Mouse (Mus musculus): Measurements from ENCODE around the gene Ppp1r12b. TPM values are rescaled to one million over a fixed set of nuclear protein-coding genes. Genes with fewer than 3 reads are reported as not detected.
"Not testable (repeated sequence)": the region's sequence is repeated elsewhere in the genome, so short reads cannot be mapped to it uniquely, and the experiment has no call there.

Ppp1r12b gene
- polyA plus RNA-seq, 1 experiment from 2014 or later, result 12.5 TPM

DNA sequence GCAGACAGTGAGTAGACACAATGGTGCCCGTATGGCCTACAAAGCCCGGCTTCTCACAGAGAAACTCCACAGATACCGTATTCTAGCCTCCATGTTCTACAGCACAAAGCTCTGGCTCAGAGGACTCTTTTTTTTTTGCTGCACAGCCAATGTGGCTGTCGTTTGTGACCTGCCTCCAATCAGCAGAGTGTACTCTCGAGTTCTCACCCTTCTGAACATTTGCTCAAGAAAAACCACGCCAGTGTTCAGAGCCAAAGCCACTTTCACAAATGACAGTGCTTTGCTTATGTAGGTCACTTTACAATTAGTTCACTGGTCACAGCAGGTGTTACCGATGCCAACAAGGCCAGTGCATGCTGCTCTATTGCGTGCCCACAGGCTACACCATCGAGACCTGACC, 107.9 kb downstream of the Ppp1r12b start:
- 80% methylated on average over 9 of the region's 9 CpGs for WGBS
- DNase-seq (ENCODE audit: low spot score) (no peak), ATAC-seq (ENCODE audit: low FRiP score, low TSS enrichment) (no peak)
- H3K9ac ChIP-seq (ENCODE audit: low read length), result no peak overlapping the region
- no peaks in the 10 kb centered on the region for H3K36me3 ChIP-seq (ENCODE audit: control insufficient read depth, insufficient read depth, low read length)
- H3K4me1 ChIP-seq (replicated peaks; ENCODE audit: control insufficient read depth, insufficient read depth), result no peaks in the 10 kb centered on the region
- H3K4me3 ChIP-seq (ENCODE audit: low read depth, low read length), result no peak overlapping the region
- H3K27ac ChIP-seq (replicated peaks), result no peak overlapping the region
- TF ChIP-seq EP300 (optimal IDR thresholded peaks at IDR 0.05), result no peak
- no peak for TF ChIP-seq CTCF (IDR thresholded peaks at IDR 0.05; ENCODE audit: low read depth)
- H3K27me3 ChIP-seq (ENCODE audit: control insufficient read depth, insufficient read depth, low read length), result no peaks in the 10 kb centered on the region
- no peaks in the 10 kb centered on the region for H3K9me3 ChIP-seq (ENCODE audit: control insufficient read depth, low read length)
- no peak overlapping the region for H3K4me2 ChIP-seq (replicated peaks; ENCODE audit: low read depth)

DNA sequence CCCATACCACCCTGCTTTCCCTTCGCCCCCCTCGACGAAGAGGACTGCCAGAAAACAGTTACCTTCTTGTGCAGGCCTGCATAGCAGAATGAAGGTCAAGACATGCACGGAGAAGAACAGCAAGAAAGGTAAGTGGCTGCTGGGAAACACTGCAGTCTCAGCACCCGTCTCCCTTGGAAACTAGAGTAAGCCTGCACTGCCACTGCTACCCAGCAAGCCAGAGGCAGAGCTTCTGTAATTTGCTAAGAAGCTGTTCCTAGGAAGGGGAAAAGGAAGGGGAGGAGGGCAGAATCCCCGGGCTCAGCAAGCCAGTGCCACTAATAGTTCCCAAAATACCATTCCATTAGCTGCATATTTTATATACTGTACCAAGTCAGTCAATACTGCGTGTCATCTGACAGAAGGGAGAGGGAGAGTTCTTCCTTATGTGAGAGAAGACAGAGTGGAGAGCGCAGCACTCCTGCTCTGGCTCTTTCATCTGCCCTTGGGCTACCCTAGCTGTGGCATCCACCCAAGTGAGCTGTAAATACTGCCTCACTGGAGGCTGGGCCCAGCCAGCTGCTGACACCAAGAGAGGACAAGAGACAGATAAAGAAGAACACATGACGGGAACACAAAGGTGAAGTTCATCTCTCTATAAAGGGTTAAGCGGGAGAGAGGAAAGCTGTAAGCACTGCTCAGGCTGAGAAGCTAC, 109.3 kb downstream of the Ppp1r12b start:
- WGBS, result 80% methylated on average over 10 of the region's 10 CpGs

GRCm38 (mm10) chr1:134843369-134843768, 112.4 kb downstream of the Ppp1r12b start:
- Histone ChIP-seq H3K9me3 (ENCODE audit: control insufficient read depth, low read length) (no peaks in the 10 kb centered on the region), H3K9ac (ENCODE audit: low read length) (no peak overlapping the region), H3K36me3 (ENCODE audit: control insufficient read depth, insufficient read depth, low read length) (no peaks in the 10 kb centered on the region), H3K4me1 (replicated peaks; ENCODE audit: control insufficient read depth, insufficient read depth) (no peaks in the 10 kb centered on the region), H3K27me3 (ENCODE audit: control insufficient read depth, insufficient read depth, low read length) (no peaks in the 10 kb centered on the region), H3K4me3 (ENCODE audit: low read depth, low read length) (no peak overlapping the region), H3K4me2 (replicated peaks; ENCODE audit: low read depth) (no peak overlapping the region), H3K27ac (replicated peaks) (no peak overlapping the region)
- TF ChIP-seq EP300 (optimal IDR thresholded peaks at IDR 0.05), result no peak
- no peak for TF ChIP-seq CTCF (IDR thresholded peaks at IDR 0.05; ENCODE audit: low read depth)
- 87% methylated on average over 6 of the region's 6 CpGs for WGBS
- DNase-seq (ENCODE audit: low spot score) (no peak), ATAC-seq (ENCODE audit: low FRiP score, low TSS enrichment) (no peak)

More for the DNA sequence above, 109.3 kb downstream of the Ppp1r12b start:
- Histone ChIP-seq H3K9me3 (ENCODE audit: control insufficient read depth, low read length) (no peaks in the 10 kb centered on the region), H3K27me3 (ENCODE audit: control insufficient read depth, insufficient read depth, low read length) (no peaks in the 10 kb centered on the region), H3K4me1 (replicated peaks; ENCODE audit: control insufficient read depth, insufficient read depth) (no peaks in the 10 kb centered on the region), H3K36me3 (ENCODE audit: control insufficient read depth, insufficient read depth, low read length) (no peaks in the 10 kb centered on the region), H3K4me3 (ENCODE audit: low read depth, low read length) (no peak overlapping the region), H3K9ac (ENCODE audit: low read length) (no peak overlapping the region), H3K27ac (replicated peaks) (no peak overlapping the region), H3K4me2 (replicated peaks; ENCODE audit: low read depth) (no peak overlapping the region)
- TF ChIP-seq EP300 (optimal IDR thresholded peaks at IDR 0.05) (no peak), CTCF (IDR thresholded peaks at IDR 0.05; ENCODE audit: low read depth) (no peak)
- ATAC-seq (ENCODE audit: low FRiP score, low TSS enrichment) (no peak), DNase-seq (ENCODE audit: low spot score) (no peak)

GRCm38 (mm10) chr1:134836909-134837480, 118.7 kb downstream of the Ppp1r12b start:
- Histone ChIP-seq H3K9ac (ENCODE audit: low read length) (no peak overlapping the region), H3K4me1 (replicated peaks; ENCODE audit: control insufficient read depth, insufficient read depth) (no peaks in the 10 kb centered on the region), H3K9me3 (ENCODE audit: control insufficient read depth, low read length) (no peaks in the 10 kb centered on the region), H3K36me3 (ENCODE audit: control insufficient read depth, insufficient read depth, low read length) (peaks cover 8% of the 10 kb centered on the region; the same call in 1 of the 2 replicates), H3K4me3 (ENCODE audit: low read depth, low read length) (no peak overlapping the region), H3K4me2 (replicated peaks; ENCODE audit: low read depth) (no peak overlapping the region), H3K27ac (replicated peaks) (no peak overlapping the region), H3K27me3 (ENCODE audit: control insufficient read depth, insufficient read depth, low read length) (no peaks in the 10 kb centered on the region)
- 80% methylated on average over 10 of the region's 10 CpGs for WGBS
- ATAC-seq (ENCODE audit: low FRiP score, low TSS enrichment) (no peak), DNase-seq (ENCODE audit: low spot score) (no peak)
- TF ChIP-seq EP300 (optimal IDR thresholded peaks at IDR 0.05) (no peak), CTCF (IDR thresholded peaks at IDR 0.05; ENCODE audit: low read depth) (peak; percentile 55)

- not testable (repeated sequence) for H3K4me1 ChIP-seq (replicated peaks; ENCODE audit: control insufficient read depth, insufficient read depth); H3K27ac ChIP-seq (replicated peaks); H3K4me2 ChIP-seq (replicated peaks; ENCODE audit: low read depth); DNase-seq (ENCODE audit: low spot score); ATAC-seq (ENCODE audit: low FRiP score, low TSS enrichment); H3K9ac ChIP-seq (ENCODE audit: low read length); H3K4me3 ChIP-seq (ENCODE audit: low read depth, low read length); H3K27me3 ChIP-seq (ENCODE audit: control insufficient read depth, insufficient read depth, low read length); H3K9me3 ChIP-seq (ENCODE audit: control insufficient read depth, low read length); H3K36me3 ChIP-seq (ENCODE audit: control insufficient read depth, insufficient read depth, low read length)
- 63% methylated on average over 3 of the region's 3 CpGs for WGBS
These were observed 124.9 kb downstream of the Ppp1r12b start for GRCm38 (mm10) chr1:134830881-134831280.

GRCm38 (mm10) chr1:134829635-134830034, 126.1 kb downstream of the Ppp1r12b start:
- peaks cover 5% of the 10 kb centered on the region; the same call in 1 of the 2 replicates for H3K36me3 ChIP-seq (ENCODE audit: control insufficient read depth, insufficient read depth, low read length)
- no peak overlapping the region for H3K9ac ChIP-seq (ENCODE audit: low read length)
- H3K27me3 ChIP-seq (ENCODE audit: control insufficient read depth, insufficient read depth, low read length), result no peaks in the 10 kb centered on the region
- TF ChIP-seq EP300 (optimal IDR thresholded peaks at IDR 0.05), result no peak
- peak; percentile 89 for TF ChIP-seq CTCF (IDR thresholded peaks at IDR 0.05; ENCODE audit: low read depth)
- 0 out of 2 replicates have a peak overlapping the region, but pooled peaks have one; percentile 20 for H3K27ac ChIP-seq (replicated peaks)
- no peaks in the 10 kb centered on the region for H3K9me3 ChIP-seq (ENCODE audit: control insufficient read depth, low read length)
- DNase-seq (ENCODE audit: low spot score) (no peak), ATAC-seq (ENCODE audit: low FRiP score, low TSS enrichment) (0 out of 2 replicates have a peak, but pooled peaks have one; percentile 57)
- 35% methylated on average over 4 of the region's 4 CpGs for WGBS
- no peak overlapping the region for H3K4me2 ChIP-seq (replicated peaks; ENCODE audit: low read depth)
- H3K4me3 ChIP-seq (ENCODE audit: low read depth, low read length), result no peak overlapping the region
- H3K4me1 ChIP-seq (replicated peaks; ENCODE audit: control insufficient read depth, insufficient read depth), result no peaks in the 10 kb centered on the region
